Mouse (Mus musculus) neural tube, embryonic 11.5 days (tissue): Measurements from ENCODE around the gene Gprin1. TPM values are rescaled to one million over a fixed set of nuclear protein-coding genes. Genes with fewer than 3 reads are reported as not detected.

ENCODE experiments used
- ATAC-seq: fragments of 200-750 bp; cut with Nextera tagmentation; 2 replicates; pipeline ENCODE4 v1.8.0; 2017; ENCODE audit warnings: moderate number of reproducible peaks, mild to moderate bottlenecking, moderate TSS enrichment, moderate library complexity; ENCODE audit not compliant: insufficient read depth, low FRiP score, low TSS enrichment
- DNase-seq: peaks from one replicate; pipeline ENCODE4 v3.0.0-alpha.2; 2015; ENCODE audit warnings: low spot score
- H3K27ac ChIP-seq: fragments of 300-500 bp; sonication (generic); 2 replicates; pipeline ENCODE4 v1.5.1; 2014; ENCODE audit warnings: low read depth, mild to moderate bottlenecking, low read length
- H3K27me3 ChIP-seq: fragments of 300-500 bp; sonication (generic); 2 replicates; pipeline ENCODE4 v1.6.1; 2014; ENCODE audit warnings: mild to moderate bottlenecking, low read length, mixed read lengths; ENCODE audit not compliant: control insufficient read depth, insufficient read depth
- H3K36me3 ChIP-seq: fragments of 300-500 bp; sonication (generic); 2 replicates; pipeline ENCODE4 v1.6.1; 2014; ENCODE audit warnings: mild to moderate bottlenecking, low read length, moderate library complexity, mixed read lengths; ENCODE audit not compliant: control insufficient read depth, insufficient read depth
- H3K4me1 ChIP-seq: fragments of 300-500 bp; sonication (generic); 2 replicates; pipeline ENCODE4 v1.6.1; 2014; ENCODE audit warnings: low read length, mixed read lengths; ENCODE audit not compliant: control insufficient read depth, insufficient read depth
- H3K4me2 ChIP-seq: fragments of 300-500 bp; sonication (generic); 2 replicates; pipeline ENCODE4 v1.6.1; 2014; ENCODE audit warnings: low read depth, mild to moderate bottlenecking, moderate library complexity
- H3K4me3 ChIP-seq: fragments of 300-500 bp; sonication (generic); 2 replicates; pipeline ENCODE4 v1.5.1; 2014; ENCODE audit warnings: low read depth, low read length
- H3K9ac ChIP-seq: fragments of 300-500 bp; sonication (generic); 2 replicates; pipeline ENCODE4 v1.6.1; 2014; ENCODE audit warnings: mild to moderate bottlenecking, low read length
- H3K9me3 ChIP-seq: fragments of 300-500 bp; sonication (generic); 2 replicates; pipeline ENCODE4 v1.6.1; 2016; ENCODE audit warnings: low read length; ENCODE audit not compliant: control insufficient read depth
- WGBS: fragments of 180-500 bp; shearing (Covaris S2); extraction: QIAGEN DNeasy Blood & Tissue Kit; methylation state at CpG from one replicate; pipeline ENCODE4 v1.1.7; 2014; 5-methylcytosine and 5-hydroxymethylcytosine counted together
- polyA plus RNA-seq: library from polyadenylated mRNA; unstranded; fragments of >200 nt; fragmentation: Nextera tagmentation; extraction: Ambion mirVana; gene quantifications from 2 replicates; pipeline ENCODE4 v1.2.1, GENCODE M21; 2014

Gprin1 gene
- polyA plus RNA-seq, 1 experiment from 2014 or later = 14.5 TPM

- H3K36me3 ChIP-seq = no peaks in the 10 kb centered on the region
- DNase-seq (no peak), ATAC-seq (no peak)
- 90% methylated on average over 11 of the region's 11 CpGs for WGBS
- H3K4me1 ChIP-seq = peaks cover 15% of the 10 kb centered on the region
- no peaks in the 10 kb centered on the region for H3K9me3 ChIP-seq
- H3K4me2 ChIP-seq = no peak overlapping the region
- H3K9ac ChIP-seq = no peak overlapping the region
- H3K27me3 ChIP-seq = no peaks in the 10 kb centered on the region
- H3K27ac ChIP-seq = no peak overlapping the region
- H3K4me3 ChIP-seq = no peak overlapping the region
Measured at GRCm38 (mm10) chr13:54695479-54696230, 54.0 kb downstream of the Gprin1 start.

- ATAC-seq (peak; percentile 76), DNase-seq (no peak)
- Histone ChIP-seq H3K27ac (peak overlapping the region; percentile 85), H3K9me3 (no peaks in the 10 kb centered on the region), H3K27me3 (no peaks in the 10 kb centered on the region), H3K4me1 (peaks cover 15% of the 10 kb centered on the region), H3K36me3 (no peaks in the 10 kb centered on the region), H3K4me2 (peak overlapping the region; percentile 43), H3K4me3 (peak overlapping the region; percentile 71), H3K9ac (peak overlapping the region; percentile 59)
- WGBS = 16% methylated on average over 26 of the region's 26 CpGs
Measured at GRCm38 (mm10) chr13:54694348-54695060, 55.2 kb downstream of the Gprin1 start.

- H3K4me2 ChIP-seq = peak within 1 kb of the TSS; percentile 79
- H3K9me3 ChIP-seq = no peaks in the 10 kb centered on the region
- H3K9ac ChIP-seq = peak within 1 kb of the TSS; percentile 93
- peak within 1 kb of the TSS; percentile 71 for H3K4me3 ChIP-seq
- peak; percentile 100 for DNase-seq
- H3K36me3 ChIP-seq = no peaks in the 10 kb centered on the region
- peaks cover 15% of the 10 kb centered on the region for H3K4me1 ChIP-seq
- under 1% methylated on average over 76 of the region's 92 CpGs for WGBS
- ATAC-seq = peak; percentile 97
- no peaks in the 10 kb centered on the region for H3K27me3 ChIP-seq
- H3K27ac ChIP-seq = peak within 1 kb of the TSS; percentile 85
Measured at GRCm38 (mm10) chr13:54693558-54694347, 55.9 kb downstream of the Gprin1 start, which contains the start of gene Rnf44. TSS of gene Rnf44 (minus strand) at chr13:54693907.

- H3K4me3 ChIP-seq = peak overlapping the region; percentile 71
- H3K27ac ChIP-seq = peak overlapping the region; percentile 78
- 15% methylated on average over 21 of the region's 21 CpGs for WGBS
- no peak for ATAC-seq
- peaks cover 17% of the 10 kb centered on the region for H3K4me1 ChIP-seq
- no peaks in the 10 kb centered on the region for H3K27me3 ChIP-seq
- DNase-seq = peak; percentile 20
- H3K4me2 ChIP-seq = peak overlapping the region; percentile 79
- H3K9me3 ChIP-seq = no peaks in the 10 kb centered on the region
- H3K9ac ChIP-seq = peak overlapping the region; percentile 93
- H3K36me3 ChIP-seq = no peaks in the 10 kb centered on the region
Measured at GRCm38 (mm10) chr13:54692711-54693557, 56.7 kb downstream of the Gprin1 start.

GRCm38 (mm10) chr13:54691737-54692136, 57.9 kb downstream of the Gprin1 start:
- no peaks in the 10 kb centered on the region for H3K9me3 ChIP-seq
- H3K27me3 ChIP-seq = no peaks in the 10 kb centered on the region
- no peak overlapping the region for H3K4me2 ChIP-seq
- peaks cover 17% of the 10 kb centered on the region for H3K4me1 ChIP-seq
- H3K9ac ChIP-seq = no peak overlapping the region
- H3K36me3 ChIP-seq = no peaks in the 10 kb centered on the region
- no peak overlapping the region for H3K4me3 ChIP-seq
- DNase-seq (no peak), ATAC-seq (no peak)
- H3K27ac ChIP-seq = no peak overlapping the region

GRCm38 (mm10) chr13:54690151-54690740, 59.4 kb downstream of the Gprin1 start:
- Histone ChIP-seq H3K4me1 (peaks cover 26% of the 10 kb centered on the region), H3K4me2 (no peak overlapping the region), H3K9ac (no peak overlapping the region), H3K27me3 (no peaks in the 10 kb centered on the region), H3K9me3 (no peaks in the 10 kb centered on the region), H3K36me3 (no peaks in the 10 kb centered on the region), H3K4me3 (no peak overlapping the region), H3K27ac (no peak overlapping the region)
- WGBS = 91% methylated on average over 8 of the region's 8 CpGs
- ATAC-seq (no peak), DNase-seq (no peak)

GRCm38 (mm10) chr13:54687575-54688424, 61.9 kb downstream of the Gprin1 start:
- Histone ChIP-seq H3K4me3 (peak overlapping the region; percentile 94), H3K9ac (peak overlapping the region; percentile 99), H3K4me1 (peaks cover 25% of the 10 kb centered on the region), H3K27ac (peak overlapping the region; percentile 98), H3K36me3 (peaks cover 11% of the 10 kb centered on the region), H3K27me3 (no peaks in the 10 kb centered on the region), H3K4me2 (peak overlapping the region; percentile 75), H3K9me3 (no peaks in the 10 kb centered on the region)
- WGBS = under 1% methylated on average over 79 of the region's 82 CpGs
- DNase-seq (peak; percentile 98), ATAC-seq (peak; percentile 91)
